Mouse (Mus musculus) hindbrain, embryonic 15.5 days (tissue): Measurements from ENCODE around the gene Maats1. TPM values are rescaled to one million over a fixed set of nuclear protein-coding genes. Genes with fewer than 3 reads are reported as not detected.

Experiments used
- polyA plus RNA-seq: library from polyadenylated mRNA; unstranded; fragments of >200 nt; fragmentation: Nextera tagmentation; extraction: Ambion mirVana; gene quantifications from 2 replicates; pipeline ENCODE4 v1.2.1, GENCODE M21; 2015

The Maats1 gene
- polyA plus RNA-seq, 1 experiment from 2014 or later = 1.4 TPM

Other genes with a start within 250 kb of the Maats1 start
- not detected in 2 replicates for gene Nr1i2, start 47.3 kb downstream of the Maats1 start, polyA plus RNA-seq
- gene Cox17, start 4.8 kb upstream of the Maats1 start, polyA plus RNA-seq = 74.4 and 94.5 TPM in 2 replicates
- gene Gm21987, start 4.9 kb upstream of the Maats1 start, polyA plus RNA-seq = not detected in 2 replicates
- gene Popdc2, start 20.1 kb upstream of the Maats1 start, polyA plus RNA-seq = 0.33 and 0.52 TPM in 2 replicates
- 0.43 and 0.45 TPM in 2 replicates for gene Pla1a, start 91.0 kb upstream of the Maats1 start, polyA plus RNA-seq
- gene Adprh, start 110.6 kb upstream of the Maats1 start, polyA plus RNA-seq = 143 and 165 TPM in 2 replicates
- 0.50 and 0.56 TPM in 2 replicates for gene Cd80, start 113.4 kb upstream of the Maats1 start, polyA plus RNA-seq
- gene Timmdc1, start 180.5 kb upstream of the Maats1 start, polyA plus RNA-seq = 32.0 and 35.2 TPM in 2 replicates
- gene Poglut1, start 208.1 kb upstream of the Maats1 start, polyA plus RNA-seq = 50.7 and 52.8 TPM in 2 replicates
- 35.2 and 36.3 TPM in 2 replicates for gene Tmem39a, start 216.6 kb upstream of the Maats1 start, polyA plus RNA-seq